Mouse (Mus musculus) neural tube, embryonic 11.5 days (tissue): ENCODE measurements around the gene Map2k6. TPM values are rescaled to one million over a fixed set of nuclear protein-coding genes. Genes with fewer than 3 reads are reported as not detected.
A peak's percentile ranks its signal among the peaks of the same experiment; 100 is the strongest.

Experiments used
- ATAC-seq: fragments of 200-750 bp; cut with Nextera tagmentation; 2 replicates; pipeline ENCODE4 v1.8.0; 2017; ENCODE audit warnings: moderate number of reproducible peaks, mild to moderate bottlenecking, moderate TSS enrichment, moderate library complexity; ENCODE audit not compliant: insufficient read depth, low FRiP score, low TSS enrichment
- DNase-seq: peaks from one replicate; pipeline ENCODE4 v3.0.0-alpha.2; 2015; ENCODE audit warnings: low spot score
- H3K27ac ChIP-seq: fragments of 300-500 bp; sonication (generic); 2 replicates; pipeline ENCODE4 v1.5.1; 2014; ENCODE audit warnings: low read depth, mild to moderate bottlenecking, low read length
- H3K27me3 ChIP-seq: fragments of 300-500 bp; sonication (generic); 2 replicates; pipeline ENCODE4 v1.6.1; 2014; ENCODE audit warnings: mild to moderate bottlenecking, low read length, mixed read lengths; ENCODE audit not compliant: control insufficient read depth, insufficient read depth
- H3K36me3 ChIP-seq: fragments of 300-500 bp; sonication (generic); 2 replicates; pipeline ENCODE4 v1.6.1; 2014; ENCODE audit warnings: mild to moderate bottlenecking, low read length, moderate library complexity, mixed read lengths; ENCODE audit not compliant: control insufficient read depth, insufficient read depth
- H3K4me1 ChIP-seq: fragments of 300-500 bp; sonication (generic); 2 replicates; pipeline ENCODE4 v1.6.1; 2014; ENCODE audit warnings: low read length, mixed read lengths; ENCODE audit not compliant: control insufficient read depth, insufficient read depth
- H3K4me2 ChIP-seq: fragments of 300-500 bp; sonication (generic); 2 replicates; pipeline ENCODE4 v1.6.1; 2014; ENCODE audit warnings: low read depth, mild to moderate bottlenecking, moderate library complexity
- H3K4me3 ChIP-seq: fragments of 300-500 bp; sonication (generic); 2 replicates; pipeline ENCODE4 v1.5.1; 2014; ENCODE audit warnings: low read depth, low read length
- H3K9ac ChIP-seq: fragments of 300-500 bp; sonication (generic); 2 replicates; pipeline ENCODE4 v1.6.1; 2014; ENCODE audit warnings: mild to moderate bottlenecking, low read length
- H3K9me3 ChIP-seq: fragments of 300-500 bp; sonication (generic); 2 replicates; pipeline ENCODE4 v1.6.1; 2016; ENCODE audit warnings: low read length; ENCODE audit not compliant: control insufficient read depth
- WGBS: fragments of 180-500 bp; shearing (Covaris S2); extraction: QIAGEN DNeasy Blood & Tissue Kit; methylation state at CpG from one replicate; pipeline ENCODE4 v1.1.7; 2014; 5-methylcytosine and 5-hydroxymethylcytosine counted together
- polyA plus RNA-seq: library from polyadenylated mRNA; unstranded; fragments of >200 nt; fragmentation: Nextera tagmentation; extraction: Ambion mirVana; gene quantifications from 2 replicates; pipeline ENCODE4 v1.2.1, GENCODE M21; 2014

The Map2k6 gene
- polyA plus RNA-seq, 1 experiment from 2014 or later = 32.1 TPM

GRCm38 (mm10) chr11:110537602-110538001, 138.7 kb downstream of the Map2k6 start:
- peak; percentile 75 for DNase-seq
- no peak overlapping the region for H3K4me3 ChIP-seq
- H3K9me3 ChIP-seq = no peaks in the 10 kb centered on the region
- peak overlapping the region; percentile 23; the same call in 1 of the 2 replicates for H3K4me2 ChIP-seq
- H3K9ac ChIP-seq = no peak overlapping the region
- no peak overlapping the region for H3K27ac ChIP-seq
- peak; percentile 38; the same call in 1 of the 2 replicates for ATAC-seq
- no peaks in the 10 kb centered on the region for H3K4me1 ChIP-seq
- no peaks in the 10 kb centered on the region for H3K36me3 ChIP-seq
- H3K27me3 ChIP-seq = no peaks in the 10 kb centered on the region
- 12% methylated on average over 15 of the region's 15 CpGs for WGBS

- 85% methylated on average over 10 of the region's 10 CpGs for WGBS
- no peak overlapping the region for H3K4me2 ChIP-seq
- no peak for ATAC-seq
Observed at GRCm38 (mm10) chr11:110538206-110538605, 139.3 kb downstream of the Map2k6 start.

GRCm38 (mm10) chr11:110541933-110542332, 143.0 kb downstream of the Map2k6 start:
- Histone ChIP-seq H3K27ac (no peak overlapping the region), H3K36me3 (no peaks in the 10 kb centered on the region), H3K27me3 (no peaks in the 10 kb centered on the region), H3K4me1 (no peaks in the 10 kb centered on the region), H3K9me3 (no peaks in the 10 kb centered on the region), H3K4me3 (no peak overlapping the region), H3K4me2 (no peak overlapping the region), H3K9ac (no peak overlapping the region)
- DNase-seq = no peak
- 94% methylated on average over 4 of the region's 4 CpGs for WGBS
- ATAC-seq = no peak

More at GRCm38 (mm10) chr11:110538206-110538605, 139.3 kb downstream of the Map2k6 start:
- DNase-seq = no peak
- no peaks in the 10 kb centered on the region for H3K9me3 ChIP-seq
- H3K4me3 ChIP-seq = no peak overlapping the region
- H3K4me1 ChIP-seq = no peaks in the 10 kb centered on the region
- no peaks in the 10 kb centered on the region for H3K36me3 ChIP-seq
- no peak overlapping the region for H3K27ac ChIP-seq
- no peak overlapping the region for H3K9ac ChIP-seq
- H3K27me3 ChIP-seq = no peaks in the 10 kb centered on the region

GRCm38 (mm10) chr11:110544419-110545210, 145.7 kb downstream of the Map2k6 start:
- no peak overlapping the region for H3K27ac ChIP-seq
- no peaks in the 10 kb centered on the region for H3K9me3 ChIP-seq

GRCm38 (mm10) chr11:110545416-110545815, 146.5 kb downstream of the Map2k6 start:
- DNase-seq (no peak), ATAC-seq (no peak)
- 97% methylated on average over 3 of the region's 3 CpGs for WGBS
- Histone ChIP-seq H3K4me1 (no peaks in the 10 kb centered on the region), H3K36me3 (no peaks in the 10 kb centered on the region), H3K9ac (no peak overlapping the region), H3K4me3 (no peak overlapping the region), H3K27ac (no peak overlapping the region), H3K4me2 (no peak overlapping the region), H3K9me3 (no peaks in the 10 kb centered on the region), H3K27me3 (no peaks in the 10 kb centered on the region)

More at GRCm38 (mm10) chr11:110544419-110545210, 145.7 kb downstream of the Map2k6 start:
- WGBS = 87% methylated on average over 11 of the region's 11 CpGs
- no peak for ATAC-seq
- H3K4me1 ChIP-seq = no peaks in the 10 kb centered on the region
- no peaks in the 10 kb centered on the region for H3K27me3 ChIP-seq
- H3K9ac ChIP-seq = no peak overlapping the region
- H3K4me2 ChIP-seq = no peak overlapping the region
- no peak overlapping the region for H3K4me3 ChIP-seq
- H3K36me3 ChIP-seq = no peaks in the 10 kb centered on the region
- no peak for DNase-seq

- 78% methylated on average over 12 of the region's 12 CpGs for WGBS
Observed at GRCm38 (mm10) chr11:110551471-110551967, 152.6 kb downstream of the Map2k6 start.

GRCm38 (mm10) chr11:110562320-110563081, 163.6 kb downstream of the Map2k6 start:
- DNase-seq (no peak), ATAC-seq (no peak)
- Histone ChIP-seq H3K9ac (no peak overlapping the region), H3K27ac (no peak overlapping the region), H3K27me3 (no peaks in the 10 kb centered on the region), H3K4me1 (no peaks in the 10 kb centered on the region), H3K4me2 (no peak overlapping the region), H3K36me3 (no peaks in the 10 kb centered on the region), H3K4me3 (no peak overlapping the region), H3K9me3 (no peaks in the 10 kb centered on the region)
- 89% methylated on average over 12 of the region's 12 CpGs for WGBS

More at GRCm38 (mm10) chr11:110551471-110551967, 152.6 kb downstream of the Map2k6 start:
- H3K27me3 ChIP-seq = no peaks in the 10 kb centered on the region
- no peaks in the 10 kb centered on the region for H3K9me3 ChIP-seq
- H3K9ac ChIP-seq = no peak overlapping the region
- H3K4me1 ChIP-seq = no peaks in the 10 kb centered on the region
- no peak overlapping the region for H3K4me3 ChIP-seq
- DNase-seq = no peak
- no peaks in the 10 kb centered on the region for H3K36me3 ChIP-seq
- no peak for ATAC-seq
- H3K27ac ChIP-seq = no peak overlapping the region
- H3K4me2 ChIP-seq = no peak overlapping the region

- Histone ChIP-seq H3K4me2 (no peak overlapping the region), H3K4me1 (no peaks in the 10 kb centered on the region), H3K9ac (no peak overlapping the region), H3K4me3 (no peak overlapping the region), H3K9me3 (no peaks in the 10 kb centered on the region), H3K36me3 (no peaks in the 10 kb centered on the region), H3K27me3 (no peaks in the 10 kb centered on the region), H3K27ac (no peak overlapping the region)
- ATAC-seq = no peak
- WGBS = 70% methylated on average over 12 of the region's 12 CpGs
- no peak for DNase-seq
Observed at GRCm38 (mm10) chr11:110563272-110563671, 164.3 kb downstream of the Map2k6 start.
